Mouse (Mus musculus) liver, embryonic 13.5 days (tissue): Measurements from ENCODE around the gene Tns4. TPM values are rescaled to one million over a fixed set of nuclear protein-coding genes. Genes with fewer than 3 reads are reported as not detected.

ENCODE experiments used
- ATAC-seq: fragments of 200-750 bp; cut with Nextera tagmentation; 2 replicates; pipeline ENCODE4 v1.8.0; 2017; ENCODE audit warnings: low read depth, mild to moderate bottlenecking, moderate number of reproducible peaks, moderate library complexity
- DNase-seq: peaks from one replicate; pipeline ENCODE4 v3.0.0; 2022
- H3K27ac ChIP-seq: fragments of 300-500 bp; sonication (generic); 2 replicates; pipeline ENCODE4 v1.5.1; 2015; ENCODE audit warnings: moderate library complexity, mild to moderate bottlenecking, inconsistent platforms
- H3K27me3 ChIP-seq: fragments of 300-500 bp; sonication (generic); 2 replicates; pipeline ENCODE4 v1.6.1; 2015; ENCODE audit warnings: mild to moderate bottlenecking, inconsistent platforms
- H3K36me3 ChIP-seq: fragments of 300-500 bp; sonication (generic); 2 replicates; pipeline ENCODE4 v1.6.1; 2015; ENCODE audit warnings: mild to moderate bottlenecking, inconsistent platforms
- H3K4me1 ChIP-seq: fragments of 300-500 bp; sonication (generic); replicated peaks from 2 replicates; pipeline ENCODE4 v1.6.1; 2015; ENCODE audit warnings: inconsistent platforms
- H3K4me2 ChIP-seq: fragments of 300-500 bp; sonication (generic); 2 replicates; pipeline ENCODE4 v1.6.1; 2015; ENCODE audit warnings: inconsistent platforms, mild to moderate bottlenecking, moderate library complexity
- H3K4me3 ChIP-seq: fragments of 300-500 bp; sonication (generic); replicated peaks from 2 replicates; pipeline ENCODE4 v1.5.1; 2015; ENCODE audit warnings: mild to moderate bottlenecking, inconsistent platforms
- H3K9ac ChIP-seq: fragments of 300-500 bp; sonication (generic); 2 replicates; pipeline ENCODE4 v1.6.1; 2015; ENCODE audit warnings: mild to moderate bottlenecking, inconsistent platforms
- H3K9me3 ChIP-seq: fragments of 300-500 bp; sonication (generic); replicated peaks from 2 replicates; pipeline ENCODE4 v1.6.1; 2016; ENCODE audit warnings: inconsistent platforms
- WGBS: fragments of 180-500 bp; shearing (Covaris S2); methylation state at CpG from one replicate; pipeline ENCODE4 v1.1.7; 2015; ENCODE audit not compliant: insufficient replicate concordance; 5-methylcytosine and 5-hydroxymethylcytosine counted together
- polyA plus RNA-seq: library from polyadenylated mRNA; unstranded; fragments of >200 nt; fragmentation: Nextera tagmentation; extraction: Ambion mirVana; gene quantifications from 2 replicates; pipeline ENCODE4 v1.2.1, GENCODE M21; 2015

The Tns4 gene
- polyA plus RNA-seq, 1 experiment from 2014 or later: 0.32 TPM

DNA sequence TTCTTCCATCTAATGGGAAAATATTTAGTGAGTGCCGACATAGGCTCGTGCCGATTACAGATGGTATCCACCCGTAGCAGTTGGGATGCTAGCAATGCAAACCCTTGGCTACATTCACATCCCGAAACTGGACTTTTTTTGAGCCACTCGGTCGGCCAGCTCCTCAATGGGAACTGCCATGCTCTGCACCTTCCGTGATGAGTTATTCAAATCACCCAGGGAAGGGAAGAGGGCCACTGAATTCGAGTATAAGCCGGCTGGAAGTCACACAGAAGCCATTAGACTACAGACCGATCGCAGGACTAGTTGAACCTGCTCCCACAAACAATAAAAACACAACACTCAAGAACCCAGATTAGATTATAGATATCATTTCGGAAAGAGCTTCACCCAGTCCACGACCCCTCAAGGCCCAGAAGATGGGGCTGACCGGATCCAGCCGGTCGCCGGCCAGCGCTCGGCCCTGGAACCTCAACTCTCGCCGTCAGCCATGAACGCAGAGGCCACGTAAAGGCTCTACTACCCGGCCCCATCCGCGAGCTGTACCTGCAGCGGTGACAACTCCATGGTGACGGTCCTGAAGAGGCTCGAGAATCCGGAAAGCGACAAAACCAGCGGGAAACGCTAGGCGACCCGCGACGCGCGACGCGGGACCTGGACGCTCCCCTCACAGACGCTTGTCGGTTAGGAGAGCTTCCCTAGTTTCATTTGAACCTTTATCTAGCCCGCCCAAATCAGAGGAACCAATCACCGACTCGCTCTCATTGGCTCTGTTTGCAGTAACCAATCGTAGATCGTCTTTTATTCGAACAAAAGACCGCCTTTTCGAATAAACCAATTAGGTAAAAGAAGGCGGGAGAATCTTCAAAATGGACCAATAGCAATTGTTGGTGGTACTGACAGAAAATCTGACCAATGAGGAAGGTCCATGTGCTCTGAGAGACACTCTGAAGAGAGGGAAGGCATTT lies 65.3 kb downstream of the Tns4 start, which contains the start of gene Top2a:
Gene Top2a (minus strand): TSS at position 690 of the 968 bp plus-strand sequence.
- H3K27me3 ChIP-seq: no peaks in the 10 kb centered on the region
- peak within 1 kb of the TSS; percentile 78 for H3K4me3 ChIP-seq
- WGBS: under 1% methylated on average over 54 of the region's 54 CpGs
- peak; percentile 80 for DNase-seq
- H3K4me2 ChIP-seq: peak within 1 kb of the TSS; percentile 80
- peaks cover 43% of the 10 kb centered on the region for H3K36me3 ChIP-seq
- no peaks in the 10 kb centered on the region for H3K9me3 ChIP-seq
- peak within 1 kb of the TSS; percentile 82 for H3K27ac ChIP-seq
- H3K4me1 ChIP-seq: peaks cover 47% of the 10 kb centered on the region
- H3K9ac ChIP-seq: peak within 1 kb of the TSS; percentile 92
- peak; percentile 91 for ATAC-seq

DNA sequence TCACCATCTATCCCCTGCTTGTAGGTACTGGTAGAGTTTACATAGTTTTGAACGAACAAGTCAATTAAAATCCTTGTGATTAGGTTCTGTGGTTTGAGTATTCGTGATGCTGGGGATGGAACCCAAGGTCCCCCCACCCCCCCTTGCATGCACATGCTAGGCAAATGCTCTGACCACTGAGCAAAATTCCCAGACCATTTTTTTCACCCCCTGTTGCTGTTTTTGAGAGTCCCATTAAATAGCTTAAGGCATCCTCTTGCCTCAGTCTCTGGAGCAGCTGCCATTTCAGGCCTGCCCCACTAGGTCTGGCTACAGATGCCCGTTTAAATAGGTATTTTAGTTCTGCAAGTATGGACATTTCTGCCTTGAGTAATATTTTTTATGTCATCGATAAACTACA lies 66.0 kb downstream of the Tns4 start:
- no peaks in the 10 kb centered on the region for H3K9me3 ChIP-seq
- no peaks in the 10 kb centered on the region for H3K27me3 ChIP-seq
- H3K27ac ChIP-seq: peak overlapping the region; percentile 82
- DNase-seq: no peak
- ATAC-seq: no peak
- H3K4me1 ChIP-seq: peaks cover 47% of the 10 kb centered on the region
- peaks cover 50% of the 10 kb centered on the region for H3K36me3 ChIP-seq
- peak overlapping the region; percentile 80 for H3K4me2 ChIP-seq
- peak overlapping the region; percentile 78 for H3K4me3 ChIP-seq
- peak overlapping the region; percentile 92 for H3K9ac ChIP-seq
- 2% methylated on average over 4 of the region's 4 CpGs for WGBS

DNA sequence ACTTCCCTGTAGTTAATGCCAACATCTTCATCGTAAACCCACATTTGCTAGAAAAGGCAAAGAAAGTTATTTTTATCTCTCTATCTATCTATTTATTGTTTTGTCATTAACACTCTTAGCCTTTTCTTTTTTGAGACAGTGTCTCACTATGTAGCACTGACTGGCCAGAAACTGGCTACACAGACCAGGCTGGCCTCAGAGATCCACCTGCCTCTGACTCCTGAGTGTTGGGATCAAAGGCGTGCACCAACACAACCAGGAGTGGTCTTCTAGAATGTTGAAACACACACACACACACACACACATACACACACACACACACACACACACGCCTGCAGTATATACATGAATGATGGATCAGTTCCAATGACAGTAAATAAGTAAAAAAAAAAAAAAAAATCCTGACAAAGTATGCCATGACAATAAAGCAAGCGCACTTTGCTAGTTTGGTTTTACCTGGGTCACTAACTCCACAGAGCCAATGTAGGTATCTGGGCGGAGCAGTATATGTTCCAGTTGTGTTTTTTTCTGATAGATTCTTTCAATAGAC lies 66.6 kb downstream of the Tns4 start:
- no peaks in the 10 kb centered on the region for H3K27me3 ChIP-seq
- ATAC-seq (no peak), DNase-seq (no peak)
- peaks cover 47% of the 10 kb centered on the region for H3K4me1 ChIP-seq
- H3K4me3 ChIP-seq: peak overlapping the region; percentile 78
- peak overlapping the region; percentile 92 for H3K9ac ChIP-seq
- peak overlapping the region; percentile 19; the same call in 1 of the 2 replicates for H3K27ac ChIP-seq
- WGBS: 72% methylated on average over 5 of the region's 5 CpGs
- H3K36me3 ChIP-seq: peaks cover 56% of the 10 kb centered on the region
- no peaks in the 10 kb centered on the region for H3K9me3 ChIP-seq
- peak overlapping the region; percentile 80 for H3K4me2 ChIP-seq

DNA sequence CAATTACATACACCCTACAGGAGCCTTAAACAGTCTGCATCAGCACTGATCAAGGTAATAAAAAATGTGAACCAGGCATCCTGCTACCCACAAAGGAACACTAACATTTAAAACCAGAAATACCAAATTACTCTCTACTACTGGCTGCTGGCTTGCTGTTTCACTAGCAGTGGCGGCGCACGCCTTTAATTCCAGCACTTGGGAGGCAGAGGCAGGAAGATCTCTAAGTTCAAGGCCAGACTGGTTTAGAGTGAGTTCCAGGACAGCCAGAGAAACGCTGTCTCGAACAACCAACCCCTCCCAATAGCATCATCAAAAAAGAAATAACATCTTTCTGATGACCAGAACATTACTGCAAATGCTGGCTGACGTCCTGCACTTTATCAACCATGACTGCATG lies 69.3 kb downstream of the Tns4 start:
- Histone ChIP-seq H3K4me2 (peak overlapping the region; percentile 10), H3K9me3 (no peaks in the 10 kb centered on the region), H3K4me1 (peaks cover 36% of the 10 kb centered on the region), H3K27me3 (no peaks in the 10 kb centered on the region), H3K36me3 (peaks cover 82% of the 10 kb centered on the region), H3K4me3 (no peak overlapping the region), H3K9ac (no peak overlapping the region), H3K27ac (no peak overlapping the region)
- ATAC-seq (no peak), DNase-seq (no peak)
- WGBS: 92% methylated on average over 6 of the region's 6 CpGs

Other genes with a start within 250 kb of the Tns4 start
- 1.3 TPM in 2 replicates for gene Wipf2, start 225.7 kb downstream of the Tns4 start, polyA plus RNA-seq
- 69.1 and 79.8 TPM in 2 replicates for gene Cdc6, start 181.5 kb downstream of the Tns4 start, polyA plus RNA-seq
- gene Rara, start 161.5 kb downstream of the Tns4 start, polyA plus RNA-seq: 3.4 and 3.8 TPM in 2 replicates
- not detected in 2 replicates for gene Gjd3, start 106.3 kb downstream of the Tns4 start, polyA plus RNA-seq
- 208 and 245 TPM in 2 replicates for gene Top2a, start 65.1 kb downstream of the Tns4 start, polyA plus RNA-seq
- gene Igfbp4, start 48.1 kb downstream of the Tns4 start, polyA plus RNA-seq: 168 and 194 TPM in 2 replicates
- 0.07 and 0.17 TPM in 2 replicates for gene Ccr7, start 65.8 kb upstream of the Tns4 start, polyA plus RNA-seq
- gene Smarce1, start 141.7 kb upstream of the Tns4 start, polyA plus RNA-seq: 96.0 and 123 TPM in 2 replicates
- 0.05 and 0.29 TPM in 2 replicates for gene Krt222, start 154.8 kb upstream of the Tns4 start, polyA plus RNA-seq
- not detected in 2 replicates for gene Krt24, start 196.0 kb upstream of the Tns4 start, polyA plus RNA-seq
- gene Krt25, start 233.6 kb upstream of the Tns4 start, polyA plus RNA-seq: not detected in 2 replicates
- not detected in 2 replicates for gene Krt26, start 248.7 kb upstream of the Tns4 start, polyA plus RNA-seq